Mouse (Mus musculus): ENCODE measurements around the gene Prss43. TPM values are rescaled to one million over a fixed set of nuclear protein-coding genes. Genes with fewer than 3 reads are reported as not detected.

Prss43 gene
- polyA plus RNA-seq, 1 experiment from 2014 or later: not detected

- peaks cover 12% of the 10 kb centered on the region for H3K4me1 ChIP-seq (ENCODE audit: insufficient read depth, low read length)
- H3K27ac ChIP-seq (ENCODE audit: low read length): no peak overlapping the region
- H3K36me3 ChIP-seq (ENCODE audit: insufficient read depth, low read length): no peaks in the 10 kb centered on the region
- H3K9ac ChIP-seq (replicated peaks; ENCODE audit: low read length): no peak overlapping the region
- H3K4me2 ChIP-seq (replicated peaks; ENCODE audit: low read depth, low read length): no peak overlapping the region
- no peak overlapping the region for H3K4me3 ChIP-seq (ENCODE audit: low read length)
- H3K27me3 ChIP-seq (ENCODE audit: insufficient read depth, low read length): peaks cover 12% of the 10 kb centered on the region
- no peak for ATAC-seq (ENCODE audit: low FRiP score, low TSS enrichment)
- WGBS: 36% methylated on average over 5 of the region's 5 CpGs
- no peaks in the 10 kb centered on the region for H3K9me3 ChIP-seq (ENCODE audit: low read length)
Observed at GRCm38 (mm10) chr9:110858523-110858922, 32.0 kb downstream of the Prss43 start.

GRCm38 (mm10) chr9:110858967-110859596 is 32.6 kb downstream of the Prss43 start:
- Histone ChIP-seq H3K27ac (ENCODE audit: low read length) (no peak overlapping the region), H3K4me2 (replicated peaks; ENCODE audit: low read depth, low read length) (no peak overlapping the region), H3K9me3 (ENCODE audit: low read length) (no peaks in the 10 kb centered on the region), H3K4me1 (ENCODE audit: insufficient read depth, low read length) (peaks cover 12% of the 10 kb centered on the region), H3K27me3 (ENCODE audit: insufficient read depth, low read length) (peaks cover 12% of the 10 kb centered on the region), H3K9ac (replicated peaks; ENCODE audit: low read length) (no peak overlapping the region), H3K36me3 (ENCODE audit: insufficient read depth, low read length) (no peaks in the 10 kb centered on the region), H3K4me3 (ENCODE audit: low read length) (no peak overlapping the region)
- WGBS: 78% methylated on average over 5 of the region's 5 CpGs
- ATAC-seq (ENCODE audit: low FRiP score, low TSS enrichment): no peak

- Histone ChIP-seq H3K27me3 (ENCODE audit: insufficient read depth, low read length) (no peaks in the 10 kb centered on the region; the same call in 1 of the 2 replicates), H3K27ac (ENCODE audit: low read length) (no peak overlapping the region), H3K9me3 (ENCODE audit: low read length) (no peaks in the 10 kb centered on the region), H3K4me1 (ENCODE audit: insufficient read depth, low read length) (peaks cover 22% of the 10 kb centered on the region; the same call in 1 of the 2 replicates), H3K36me3 (ENCODE audit: insufficient read depth, low read length) (no peaks in the 10 kb centered on the region), H3K4me3 (ENCODE audit: low read length) (no peak overlapping the region), H3K4me2 (replicated peaks; ENCODE audit: low read depth, low read length) (no peak overlapping the region), H3K9ac (replicated peaks; ENCODE audit: low read length) (no peak overlapping the region)
- WGBS: 19% methylated on average over 7 of the region's 7 CpGs
- no peak for ATAC-seq (ENCODE audit: low FRiP score, low TSS enrichment)
Observed at GRCm38 (mm10) chr9:110871030-110871429, 44.5 kb downstream of the Prss43 start.

- H3K4me1 ChIP-seq (ENCODE audit: insufficient read depth, low read length): peaks cover 22% of the 10 kb centered on the region; the same call in 1 of the 2 replicates
- no peak overlapping the region for H3K27ac ChIP-seq (ENCODE audit: low read length)
- H3K9ac ChIP-seq (replicated peaks; ENCODE audit: low read length): peak overlapping the region; percentile 39; the same call in 1 of the 2 replicates
- no peaks in the 10 kb centered on the region for H3K36me3 ChIP-seq (ENCODE audit: insufficient read depth, low read length)
- H3K27me3 ChIP-seq (ENCODE audit: insufficient read depth, low read length): no peaks in the 10 kb centered on the region; the same call in 1 of the 2 replicates
- peak; percentile 42; the same call in 1 of the 2 replicates for ATAC-seq (ENCODE audit: low FRiP score, low TSS enrichment)
- H3K9me3 ChIP-seq (ENCODE audit: low read length): no peaks in the 10 kb centered on the region
- peak overlapping the region; percentile 63 for H3K4me2 ChIP-seq (replicated peaks; ENCODE audit: low read depth, low read length)
- WGBS: 9% methylated on average over 40 of the region's 40 CpGs
- H3K4me3 ChIP-seq (ENCODE audit: low read length): peak overlapping the region; percentile 38
Observed at GRCm38 (mm10) chr9:110873681-110874659, 47.5 kb downstream of the Prss43 start.

GRCm38 (mm10) chr9:110874660-110875191 is 48.2 kb downstream of the Prss43 start:
- no peak overlapping the region for H3K27ac ChIP-seq (ENCODE audit: low read length)
- ATAC-seq (ENCODE audit: low FRiP score, low TSS enrichment): no peak
- 25% methylated on average over 3 of the region's 3 CpGs for WGBS

GRCm38 (mm10) chr9:110875288-110875695 is 48.8 kb downstream of the Prss43 start:
- Histone ChIP-seq H3K36me3 (ENCODE audit: insufficient read depth, low read length) (no peaks in the 10 kb centered on the region), H3K9me3 (ENCODE audit: low read length) (no peaks in the 10 kb centered on the region), H3K27ac (ENCODE audit: low read length) (no peak overlapping the region), H3K4me3 (ENCODE audit: low read length) (no peak overlapping the region), H3K27me3 (ENCODE audit: insufficient read depth, low read length) (no peaks in the 10 kb centered on the region; the same call in 1 of the 2 replicates), H3K9ac (replicated peaks; ENCODE audit: low read length) (no peak overlapping the region), H3K4me2 (replicated peaks; ENCODE audit: low read depth, low read length) (no peak overlapping the region), H3K4me1 (ENCODE audit: insufficient read depth, low read length) (peaks cover 28% of the 10 kb centered on the region)
- ATAC-seq (ENCODE audit: low FRiP score, low TSS enrichment): no peak
- 36% methylated on average over 4 of the region's 6 CpGs for WGBS

More at GRCm38 (mm10) chr9:110874660-110875191, 48.2 kb downstream of the Prss43 start:
- Histone ChIP-seq H3K9ac (replicated peaks; ENCODE audit: low read length) (no peak overlapping the region), H3K27me3 (ENCODE audit: insufficient read depth, low read length) (no peaks in the 10 kb centered on the region; the same call in 1 of the 2 replicates), H3K4me1 (ENCODE audit: insufficient read depth, low read length) (peaks cover 27% of the 10 kb centered on the region), H3K4me3 (ENCODE audit: low read length) (no peak overlapping the region), H3K9me3 (ENCODE audit: low read length) (no peaks in the 10 kb centered on the region), H3K36me3 (ENCODE audit: insufficient read depth, low read length) (no peaks in the 10 kb centered on the region), H3K4me2 (replicated peaks; ENCODE audit: low read depth, low read length) (no peak overlapping the region)

GRCm38 (mm10) chr9:110877353-110877752 is 50.9 kb downstream of the Prss43 start:
- no peaks in the 10 kb centered on the region for H3K9me3 ChIP-seq (ENCODE audit: low read length)
- H3K4me2 ChIP-seq (replicated peaks; ENCODE audit: low read depth, low read length): no peak overlapping the region
- peaks cover 28% of the 10 kb centered on the region for H3K4me1 ChIP-seq (ENCODE audit: insufficient read depth, low read length)
- no peak overlapping the region for H3K9ac ChIP-seq (replicated peaks; ENCODE audit: low read length)
- 86% methylated on average over 1 of the region's 1 CpGs for WGBS
- no peak overlapping the region for H3K4me3 ChIP-seq (ENCODE audit: low read length)
- H3K27ac ChIP-seq (ENCODE audit: low read length): no peak overlapping the region
- no peak for ATAC-seq (ENCODE audit: low FRiP score, low TSS enrichment)
- H3K27me3 ChIP-seq (ENCODE audit: insufficient read depth, low read length): peaks cover 3% of the 10 kb centered on the region
- H3K36me3 ChIP-seq (ENCODE audit: insufficient read depth, low read length): no peaks in the 10 kb centered on the region

- Histone ChIP-seq H3K27me3 (ENCODE audit: insufficient read depth, low read length) (peaks cover 3% of the 10 kb centered on the region), H3K4me2 (replicated peaks; ENCODE audit: low read depth, low read length) (no peak overlapping the region), H3K9ac (replicated peaks; ENCODE audit: low read length) (no peak overlapping the region), H3K4me3 (ENCODE audit: low read length) (no peak overlapping the region), H3K27ac (ENCODE audit: low read length) (no peak overlapping the region), H3K9me3 (ENCODE audit: low read length) (no peaks in the 10 kb centered on the region), H3K36me3 (ENCODE audit: insufficient read depth, low read length) (no peaks in the 10 kb centered on the region), H3K4me1 (ENCODE audit: insufficient read depth, low read length) (peaks cover 28% of the 10 kb centered on the region)
- WGBS: 84% methylated on average over 5 of the region's 5 CpGs
- no peak for ATAC-seq (ENCODE audit: low FRiP score, low TSS enrichment)
Observed at GRCm38 (mm10) chr9:110877888-110878287, 51.4 kb downstream of the Prss43 start.

GRCm38 (mm10) chr9:110879191-110879920 is 52.9 kb downstream of the Prss43 start, which contains the start of gene Als2cl:
Als2cl (plus strand) TSS chr9:110879870.
- Histone ChIP-seq H3K27me3 (ENCODE audit: insufficient read depth, low read length) (peaks cover 3% of the 10 kb centered on the region; the same call in 1 of the 2 replicates), H3K27ac (ENCODE audit: low read length) (peak within 1 kb of the TSS; percentile 74), H3K4me2 (replicated peaks; ENCODE audit: low read depth, low read length) (peak within 1 kb of the TSS; percentile 87), H3K36me3 (ENCODE audit: insufficient read depth, low read length) (no peaks in the 10 kb centered on the region), H3K9me3 (ENCODE audit: low read length) (no peaks in the 10 kb centered on the region), H3K4me1 (ENCODE audit: insufficient read depth, low read length) (peaks cover 18% of the 10 kb centered on the region; the same call in 1 of the 2 replicates), H3K4me3 (ENCODE audit: low read length) (peak within 1 kb of the TSS; percentile 61), H3K9ac (replicated peaks; ENCODE audit: low read length) (peak within 1 kb of the TSS; percentile 73)
- ATAC-seq (ENCODE audit: low FRiP score, low TSS enrichment): peak; percentile 16
- WGBS: 14% methylated on average over 12 of the region's 12 CpGs
